Comparison of ENCODE assay signal across 11 mouse cellular contexts in the genomic region with DNA sequence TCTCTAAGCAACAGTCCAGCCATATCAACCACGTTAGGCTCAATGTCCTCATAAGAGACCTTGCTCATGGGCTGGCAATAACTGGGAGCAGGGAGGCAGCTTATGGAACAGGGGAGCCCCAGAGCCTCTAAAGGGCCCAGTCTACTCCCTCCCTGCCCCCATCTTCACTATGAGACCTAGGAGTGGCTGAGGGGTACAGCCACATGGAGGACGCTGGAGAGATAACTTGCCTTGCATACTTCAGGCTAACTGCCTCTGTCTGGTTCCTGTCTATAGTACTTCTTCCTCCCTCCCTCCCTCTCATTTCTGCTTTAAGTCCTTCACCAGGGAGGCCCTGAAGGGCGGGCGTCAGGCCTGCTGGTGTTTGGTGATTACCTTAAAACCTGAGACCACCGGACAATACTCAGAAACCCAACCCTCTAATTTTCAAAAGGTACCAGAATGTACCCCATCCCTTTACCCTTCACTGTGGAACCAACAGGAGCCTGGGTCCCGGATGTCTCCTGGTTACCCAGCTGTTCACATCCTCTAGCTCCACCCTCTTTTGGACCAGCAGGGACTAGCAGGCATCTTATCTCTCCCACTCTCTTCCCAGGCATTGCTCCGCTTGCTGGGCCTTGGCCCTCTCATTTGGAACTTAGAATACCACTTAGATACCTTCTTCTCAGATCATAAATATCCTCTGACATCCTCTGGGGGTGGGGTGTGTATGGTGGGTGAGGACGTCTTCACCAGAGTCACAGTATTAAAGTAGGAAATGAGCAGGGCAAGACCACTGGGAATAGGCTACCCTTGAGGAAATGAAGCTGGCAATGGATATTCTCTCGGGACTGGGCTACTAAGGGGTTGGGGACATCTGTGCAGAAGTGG. TPM values are rescaled to one million over a fixed set of nuclear protein-coding genes. Genes with fewer than 3 reads are reported as not detected.
DNase-seq lines count a peak whose midpoint lies in the region; ATAC-seq and TF ChIP-seq lines count a peak whose summit lies in the region.
"Had no signal": no experiment of that assay in that cellular context is flagged by ENCODE, and none has a peak within 500 bp of the region (broad histone marks: within the 10 kb centered on the region; RNA-seq: fewer than 3 reads in every experiment).

No protein-coding gene starts in this region.

- no peak for ATAC-seq in limb, embryonic 12.5 days (ENCODE audit: insufficient number of reproducible peaks, insufficient read depth, low FRiP score, low TSS enrichment, low read depth)
- no peak for ATAC-seq in heart, embryonic 16.5 days (replicated peaks; ENCODE audit: extremely low read depth, insufficient read depth, low FRiP score)
- ATAC-seq in neural tube, embryonic 15.5 days (ENCODE audit: low FRiP score) = no peak
- ATAC-seq: activated CD4-positive, CD25-positive, alpha-beta regulatory T cell, adult 4 months had no signal

- H3K4me3 ChIP-seq in heart, adult 2 months = no peak overlapping the region
- no peak overlapping the region for H3K4me3 ChIP-seq in limb, embryonic 12.5 days (replicated peaks)
- no peak overlapping the region for H3K4me3 ChIP-seq in limb, embryonic 10.5 days
- no peak overlapping the region for H3K4me3 ChIP-seq in heart, embryonic 16.5 days (ENCODE audit: low read length)
- H3K4me3 ChIP-seq in neural tube, embryonic 15.5 days (replicated peaks) = no peak overlapping the region

- peak overlapping the region; percentile 85 for H3K27ac ChIP-seq in heart, adult 2 months
- no peak overlapping the region for H3K27ac ChIP-seq in limb, embryonic 12.5 days
- H3K27ac ChIP-seq in limb, embryonic 10.5 days = no peak overlapping the region
- peak overlapping the region; percentile 91 for H3K27ac ChIP-seq in heart, embryonic 16.5 days (ENCODE audit: low read length)
- H3K27ac ChIP-seq in neural tube, embryonic 15.5 days (replicated peaks) = peak overlapping the region; percentile 39; the same call in 1 of the 2 replicates

- H3K36me3 ChIP-seq in heart, adult 2 months (ENCODE audit: control insufficient read depth, insufficient read depth, low read length) = peaks cover 2% of the 10 kb centered on the region; the same call in 1 of the 2 replicates
- H3K36me3 ChIP-seq in limb, embryonic 12.5 days = 0 out of 2 replicates have a peak, but pooled peaks cover 4% of the 10 kb centered on the region
- H3K36me3 ChIP-seq in limb, embryonic 10.5 days = 0 out of 2 replicates have a peak, but pooled peaks cover 4% of the 10 kb centered on the region
- no peaks in the 10 kb centered on the region for H3K36me3 ChIP-seq in heart, embryonic 16.5 days (ENCODE audit: control insufficient read depth, insufficient read depth)
- H3K36me3 ChIP-seq in neural tube, embryonic 15.5 days = no peaks in the 10 kb centered on the region
- H3K36me3 ChIP-seq: midbrain, embryonic 10.5 days had no signal

- no peaks in the 10 kb centered on the region for H3K27me3 ChIP-seq in heart, adult 2 months (ENCODE audit: control insufficient read depth, insufficient read depth, low read length)
- no peaks in the 10 kb centered on the region for H3K27me3 ChIP-seq in limb, embryonic 12.5 days
- H3K27me3 ChIP-seq in limb, embryonic 10.5 days (ENCODE audit: low read depth, poor library complexity, severe bottlenecking) = no peaks in the 10 kb centered on the region
- H3K27me3 ChIP-seq in heart, embryonic 16.5 days (ENCODE audit: control insufficient read depth, insufficient read depth, low read length) = no peaks in the 10 kb centered on the region
- H3K27me3 ChIP-seq in neural tube, embryonic 15.5 days (replicated peaks) = no peaks in the 10 kb centered on the region

- peaks cover 30% of the 10 kb centered on the region for H3K4me1 ChIP-seq in heart, adult 2 months (ENCODE audit: control insufficient read depth, insufficient read depth, low read length)
- peaks cover 38% of the 10 kb centered on the region for H3K4me1 ChIP-seq in limb, embryonic 12.5 days (replicated peaks)
- H3K4me1 ChIP-seq in limb, embryonic 10.5 days = peaks cover 37% of the 10 kb centered on the region
- peaks cover 54% of the 10 kb centered on the region for H3K4me1 ChIP-seq in heart, embryonic 16.5 days (ENCODE audit: control insufficient read depth, insufficient read depth, low read length)
- peaks cover 43% of the 10 kb centered on the region for H3K4me1 ChIP-seq in neural tube, embryonic 15.5 days

- no peak overlapping the region for H3K4me2 ChIP-seq in limb, embryonic 12.5 days
- no peak overlapping the region for H3K4me2 ChIP-seq in heart, embryonic 16.5 days (ENCODE audit: low read depth, low read length)
- no peak overlapping the region for H3K4me2 ChIP-seq in neural tube, embryonic 15.5 days

- H3K79me2 ChIP-seq in heart, adult 2 months (replicated peaks; ENCODE audit: control insufficient read depth, insufficient read depth, low read length) = peaks cover 7% of the 10 kb centered on the region

- 61% methylated on average over 9 of the region's 9 CpGs for WGBS in heart, adult 2 months
- 79% methylated on average over 9 of the region's 9 CpGs for WGBS in limb, embryonic 12.5 days
- WGBS in limb, embryonic 10.5 days = 72% methylated on average over 9 of the region's 9 CpGs
- 54% methylated on average over 9 of the region's 9 CpGs for WGBS in heart, embryonic 16.5 days
- WGBS in neural tube, embryonic 15.5 days = 83% methylated on average over 9 of the region's 9 CpGs

- no peak for TF ChIP-seq POLR2A in heart, adult 2 months (IDR thresholded peaks at IDR 0.05; ENCODE audit: insufficient read depth, low read depth, low read length)

- intact Hi-C loops in heart, adult 2 months (cut with DNase I) = loop anchor here (5.0 kb wide), 1 partner anchor 38 kb away; no protein-coding TSS in a partner anchor

- DNase-seq in heart, adult 2 months = no peak
- no peak for DNase-seq in heart, adult 18-20 months
- no peak for DNase-seq in limb, embryonic 10.5 days (ENCODE audit: low spot score)
- DNase-seq in thymus, postnatal 36 days = no peak
- DNase-seq in embryo, embryonic 10 days (ENCODE audit: low spot score) = no peak
- DNase-seq: cerebellum, adult 8-10 months had no signal

- no peak for TF ChIP-seq EP300 in heart, adult 2 months (IDR thresholded peaks at IDR 0.05; ENCODE audit: insufficient read depth, low read depth, low read length)

- H3K9me3 ChIP-seq in limb, embryonic 12.5 days = no peaks in the 10 kb centered on the region
- no peaks in the 10 kb centered on the region for H3K9me3 ChIP-seq in limb, embryonic 10.5 days (replicated peaks)
- H3K9me3 ChIP-seq in heart, embryonic 16.5 days (replicated peaks; ENCODE audit: control insufficient read depth, low read length) = no peaks in the 10 kb centered on the region
- H3K9me3 ChIP-seq in neural tube, embryonic 15.5 days (replicated peaks) = no peaks in the 10 kb centered on the region
- H3K9me3 ChIP-seq: midbrain, embryonic 10.5 days had no signal

- no peak for TF ChIP-seq CTCF in heart, adult 2 months (IDR thresholded peaks at IDR 0.05)

- H3K9ac ChIP-seq in heart, adult 2 months (ENCODE audit: low read depth, low read length) = no peak overlapping the region
- 0 out of 2 replicates have a peak overlapping the region, but pooled peaks have one; percentile 27 for H3K9ac ChIP-seq in limb, embryonic 12.5 days (replicated peaks)
- no peak overlapping the region; the same call in 1 of the 2 replicates for H3K9ac ChIP-seq in heart, embryonic 16.5 days (ENCODE audit: low read length)
- no peak overlapping the region for H3K9ac ChIP-seq in neural tube, embryonic 15.5 days (replicated peaks)

RNA-seq across cellular contexts. Expression of gene Gnb1, which starts 1.8 kb away (rescaled TPM):
- 100 to 1,000 TPM; 147 to 151 TPM for total RNA-seq in heart, adult 2 months (2021)
- polyA plus RNA-seq in heart, adult 2 months (2012; rRNA removed) = 257 and 332 TPM in 2 replicates
- total RNA-seq in heart, adult 18-20 months (2021) = 100 to 1,000 TPM; 144 to 197 TPM
- polyA plus RNA-seq in limb, embryonic 12.5 days (2016; fragmentation: Nextera tagmentation; extraction: Ambion mirVana) = 538 and 556 TPM in 2 replicates
- 583 and 605 TPM in 2 replicates for polyA plus RNA-seq in limb, embryonic 10.5 days (2016; fragmentation: Nextera tagmentation; extraction: Ambion mirVana)
- polyA plus RNA-seq in heart, embryonic 16.5 days (2015; fragmentation: Nextera tagmentation; extraction: Ambion mirVana) = 316 and 336 TPM in 2 replicates
- 910 and 1,003 TPM in 2 replicates for polyA plus RNA-seq in neural tube, embryonic 15.5 days (2015; fragmentation: Nextera tagmentation; extraction: Ambion mirVana)

RNA-seq across cellular contexts. Expression of gene Tmem52, which starts 20.4 kb away (rescaled TPM):
- total RNA-seq in heart, adult 2 months (2021) = 10 to 100 TPM in 1 of 2 experiments, 1 to 10 TPM in 1; 7.0 to 11.2 TPM
- polyA plus RNA-seq in heart, adult 2 months (2012; rRNA removed) = 2.1 and 4.8 TPM in 2 replicates
- total RNA-seq in heart, adult 18-20 months (2021) = 1 to 10 TPM; 4.8 to 6.4 TPM
- polyA plus RNA-seq in limb, embryonic 12.5 days (2016; fragmentation: Nextera tagmentation; extraction: Ambion mirVana) = not detected in 2 replicates
- polyA plus RNA-seq in limb, embryonic 10.5 days (2016; fragmentation: Nextera tagmentation; extraction: Ambion mirVana) = not detected in 2 replicates
- not detected in 2 replicates for polyA plus RNA-seq in heart, embryonic 16.5 days (2015; fragmentation: Nextera tagmentation; extraction: Ambion mirVana)
- 0.27 and 0.28 TPM in 2 replicates for polyA plus RNA-seq in neural tube, embryonic 15.5 days (2015; fragmentation: Nextera tagmentation; extraction: Ambion mirVana)
- polyA plus RNA-seq: activated CD4-positive, CD25-positive, alpha-beta regulatory T cell, adult 4 months had no signal

Comparison
In these comparisons a context has a peak if more than half of its experiments do, and no peak if none do; other contexts are left out.
1. H3K27ac ChIP-seq: peak in heart, adult 2 months (single experiment), heart, embryonic 16.5 days (single experiment) and neural tube, embryonic 15.5 days (single experiment); none in limb, embryonic 12.5 days (single experiment) and limb, embryonic 10.5 days (single experiment).